Comparison of ENCODE assay signal across 24 mouse cellular contexts in genomic region chr13:101276766-101277165, GRCm38 (mm10).
A peak's percentile ranks its signal among the peaks of the same experiment; 100 is the strongest.
DNase-seq lines count a peak whose midpoint lies in the region; ATAC-seq and TF ChIP-seq lines count a peak whose summit lies in the region.
"Had no signal": no experiment of that assay in that cellular context is flagged by ENCODE, and none has a peak within 500 bp of the region (broad histone marks: within the 10 kb centered on the region; RNA-seq: fewer than 3 reads in every experiment).

No protein-coding gene starts in this region.

- no peak overlapping the region for H3K4me3 ChIP-seq in kidney, embryonic 14.5 days (ENCODE audit: low read length)
- H3K4me3 ChIP-seq in liver, adult 2 months (ENCODE audit: insufficient read depth, low read depth, low read length): no peak overlapping the region
- no peak overlapping the region for H3K4me3 ChIP-seq in liver, embryonic 12.5 days
- H3K4me3 ChIP-seq: embryonic facial prominence, embryonic 12.5 days; embryonic facial prominence, embryonic 15.5 days; heart, adult 2 months; heart, embryonic 10.5 days; heart, embryonic 13.5 days had no signal

- H3K4me2 ChIP-seq in kidney, embryonic 14.5 days (replicated peaks; ENCODE audit: low read depth, low read length): no peak overlapping the region
- no peak overlapping the region for H3K4me2 ChIP-seq in liver, embryonic 12.5 days
- H3K4me2 ChIP-seq: embryonic facial prominence, embryonic 12.5 days; embryonic facial prominence, embryonic 15.5 days; heart, embryonic 13.5 days; hindbrain, embryonic 14.5 days had no signal

- no peaks in the 10 kb centered on the region; the same call in 1 of the 2 replicates for H3K9me3 ChIP-seq in kidney, embryonic 14.5 days (ENCODE audit: control insufficient read depth, low read length)
- H3K9me3 ChIP-seq in liver, embryonic 12.5 days (replicated peaks): no peaks in the 10 kb centered on the region
- H3K9me3 ChIP-seq: embryonic facial prominence, embryonic 12.5 days; embryonic facial prominence, embryonic 15.5 days; heart, embryonic 10.5 days; heart, embryonic 13.5 days had no signal

- no peaks in the 10 kb centered on the region for H3K4me1 ChIP-seq in kidney, embryonic 14.5 days (ENCODE audit: control insufficient read depth, insufficient read depth, low read length)
- H3K4me1 ChIP-seq in liver, adult 2 months (ENCODE audit: control insufficient read depth, insufficient read depth, low read length): peaks cover 5% of the 10 kb centered on the region; the same call in 1 of the 2 replicates
- H3K4me1 ChIP-seq in liver, embryonic 12.5 days: no peaks in the 10 kb centered on the region
- H3K4me1 ChIP-seq: heart, embryonic 10.5 days; heart, embryonic 13.5 days had no signal

- no peak for ATAC-seq in kidney, embryonic 14.5 days (ENCODE audit: low FRiP score, low TSS enrichment)
- ATAC-seq in liver, embryonic 12.5 days: no peak
- ATAC-seq: CD4-positive, CD25-positive, alpha-beta regulatory T cell, adult 4 months; forebrain, embryonic 14.5 days; forebrain, postnatal 0 days had no signal

- H3K9ac ChIP-seq in kidney, embryonic 14.5 days (ENCODE audit: low read depth, low read length): no peak overlapping the region
- H3K9ac ChIP-seq in liver, adult 2 months (ENCODE audit: low read depth, low read length): no peak overlapping the region
- H3K9ac ChIP-seq in liver, embryonic 12.5 days: no peak overlapping the region
- H3K9ac ChIP-seq: embryonic facial prominence, embryonic 12.5 days; embryonic facial prominence, embryonic 15.5 days; forebrain, postnatal 0 days; heart, embryonic 13.5 days; hindbrain, embryonic 14.5 days had no signal

- no peaks in the 10 kb centered on the region for H3K36me3 ChIP-seq in kidney, embryonic 14.5 days (ENCODE audit: control insufficient read depth, insufficient read depth, low read length)
- H3K36me3 ChIP-seq in liver, adult 2 months (ENCODE audit: control insufficient read depth, insufficient read depth, low read length): no peaks in the 10 kb centered on the region
- no peaks in the 10 kb centered on the region for H3K36me3 ChIP-seq in liver, embryonic 12.5 days
- H3K36me3 ChIP-seq: embryonic facial prominence, embryonic 12.5 days; embryonic facial prominence, embryonic 15.5 days; heart, embryonic 10.5 days; heart, embryonic 13.5 days had no signal

- H3K27me3 ChIP-seq in kidney, embryonic 14.5 days (ENCODE audit: control insufficient read depth, insufficient read depth, low read length): no peaks in the 10 kb centered on the region
- H3K27me3 ChIP-seq in liver, adult 2 months (ENCODE audit: control insufficient read depth, insufficient read depth, low read length): no peaks in the 10 kb centered on the region
- no peaks in the 10 kb centered on the region for H3K27me3 ChIP-seq in liver, embryonic 12.5 days (replicated peaks)
- H3K27me3 ChIP-seq: embryonic facial prominence, embryonic 12.5 days; embryonic facial prominence, embryonic 15.5 days; heart, embryonic 13.5 days had no signal

- no peak overlapping the region for H3K27ac ChIP-seq in kidney, embryonic 14.5 days (ENCODE audit: low read depth, low read length)
- H3K27ac ChIP-seq in liver, adult 2 months (replicated peaks; ENCODE audit: insufficient read depth, low read depth, low read length): no peak overlapping the region
- no peak overlapping the region for H3K27ac ChIP-seq in liver, embryonic 12.5 days
- H3K27ac ChIP-seq: embryonic facial prominence, embryonic 12.5 days; heart, adult 2 months; heart, embryonic 10.5 days; heart, embryonic 13.5 days; hindbrain, embryonic 14.5 days had no signal

- TF ChIP-seq CTCF in liver, adult 2 months (IDR thresholded peaks at IDR 0.05; ENCODE audit: low read depth, low read length): no peak

- 85% methylated on average over 2 of the region's 2 CpGs for WGBS in kidney, embryonic 14.5 days
- 64% methylated on average over 2 of the region's 2 CpGs for WGBS in liver, adult 2 months
- 64% methylated on average over 2 of the region's 2 CpGs for WGBS in liver, embryonic 12.5 days (ENCODE audit: insufficient replicate concordance)

- H3K79me2 ChIP-seq in liver, adult 2 months (ENCODE audit: control insufficient read depth, insufficient read depth, low read length): no peaks in the 10 kb centered on the region

- TF ChIP-seq POLR2A in liver, adult 2 months (IDR thresholded peaks at IDR 0.05; ENCODE audit: extremely low read depth, insufficient read depth, low read length): no peak

- DNase-seq in kidney, adult 18-20 months: peak; percentile 29
- peak; percentile 20 for DNase-seq in kidney, adult 9 months
- DNase-seq in kidney, postnatal 4 days: no peak
- peak; percentile 95 for DNase-seq in liver, adult 2 months (ENCODE audit: extremely low read depth, low read depth, low spot score)
- DNase-seq: adrenal gland, adult 2 months; adrenal gland, postnatal 14 days; cerebellum, adult 11 months; cerebellum, adult 2 months; cerebellum, adult 9-11 months; cerebellum, postnatal 25 days; forebrain, postnatal 0 days; gastrocnemius, postnatal 36 days; heart, adult 2 months; heart, postnatal 14 days; heart, postnatal 4 days had no signal

Comparison
In these comparisons a context has a peak if more than half of its experiments do, and no peak if none do; other contexts are left out.
1. DNase-seq: peak in kidney, adult 18-20 months (single experiment), kidney, adult 9 months (single experiment) and liver, adult 2 months (single experiment); none in kidney, postnatal 4 days (0 of 2).